Mouse (Mus musculus) right cerebral cortex, postnatal 36 days (tissue): ENCODE data around the gene Htra2.
A peak's percentile ranks its signal among the peaks of the same experiment; 100 is the strongest.

Source experiments
- DNase-seq, 2 experiments: peaks; one replicate each; pipeline ENCODE4 v3.0.0; 2022; ENCODE audit warnings: low spot score in 2 of 2, mixed read lengths in 1 of 2

Gene Htra2

GRCm38 (mm10) chr6:83054871-83055431, at the start of gene Htra2:
TSS of gene Htra2 (minus strand) at chr6:83055273.
- no peak for DNase-seq

- DNase-seq, result no peak
Measured at GRCm38 (mm10) chr6:83104158-83104557, 49.1 kb upstream of the Htra2 start.

GRCm38 (mm10) chr6:83103130-83103650, 48.1 kb upstream of the Htra2 start:
- no peak for DNase-seq

GRCm38 (mm10) chr6:83101688-83102556, 46.8 kb upstream of the Htra2 start:
- DNase-seq, result peak in 1 of 2 experiments; percentile 50

- peak; percentile 89 for DNase-seq
Measured at GRCm38 (mm10) chr6:83101316-83101687, 46.2 kb upstream of the Htra2 start, which contains the start of the genes Ccdc142 and Gm42688. TSS of gene Ccdc142 (plus strand) at chr6:83101601. TSS of gene Gm42688 (plus strand) at chr6:83101617.

GRCm38 (mm10) chr6:83098411-83098810, 43.3 kb upstream of the Htra2 start:
- no peak for DNase-seq

GRCm38 (mm10) chr6:83095968-83096367, 40.9 kb upstream of the Htra2 start:
- DNase-seq, result no peak

- no peak for DNase-seq
Measured at GRCm38 (mm10) chr6:83092416-83093127, 37.5 kb upstream of the Htra2 start.

GRCm38 (mm10) chr6:83087926-83088260, 32.8 kb upstream of the Htra2 start:
- DNase-seq, result no peak

GRCm38 (mm10) chr6:83087205-83087925, 32.3 kb upstream of the Htra2 start:
- no peak for DNase-seq

- DNase-seq, result no peak
Measured at GRCm38 (mm10) chr6:83086121-83087035, 31.3 kb upstream of the Htra2 start, which contains the start of gene Lbx2. TSS of gene Lbx2 (plus strand) at chr6:83086367.

GRCm38 (mm10) chr6:83084477-83084876, 29.4 kb upstream of the Htra2 start:
- no peak for DNase-seq

- DNase-seq, result no peak
Measured at GRCm38 (mm10) chr6:83083497-83083896, 28.4 kb upstream of the Htra2 start.

- DNase-seq, result no peak
Measured at GRCm38 (mm10) chr6:83080210-83080609, 25.1 kb upstream of the Htra2 start.

- DNase-seq, result peak; percentile 97 to 98
Measured at GRCm38 (mm10) chr6:83078324-83078858, 23.3 kb upstream of the Htra2 start.

GRCm38 (mm10) chr6:83077630-83078323, 22.7 kb upstream of the Htra2 start, which contains the start of gene Pcgf1:
TSS of gene Pcgf1 (plus strand) at chr6:83077869.
- DNase-seq, result peak in 1 of 2 experiments; percentile 16

GRCm38 (mm10) chr6:83074979-83075378, 19.9 kb upstream of the Htra2 start:
- DNase-seq, result no peak

- no peak for DNase-seq
Measured at GRCm38 (mm10) chr6:83071220-83071619, 16.1 kb upstream of the Htra2 start.
